ENCODE assay signal across 8 mouse cellular contexts in the genomic region with DNA sequence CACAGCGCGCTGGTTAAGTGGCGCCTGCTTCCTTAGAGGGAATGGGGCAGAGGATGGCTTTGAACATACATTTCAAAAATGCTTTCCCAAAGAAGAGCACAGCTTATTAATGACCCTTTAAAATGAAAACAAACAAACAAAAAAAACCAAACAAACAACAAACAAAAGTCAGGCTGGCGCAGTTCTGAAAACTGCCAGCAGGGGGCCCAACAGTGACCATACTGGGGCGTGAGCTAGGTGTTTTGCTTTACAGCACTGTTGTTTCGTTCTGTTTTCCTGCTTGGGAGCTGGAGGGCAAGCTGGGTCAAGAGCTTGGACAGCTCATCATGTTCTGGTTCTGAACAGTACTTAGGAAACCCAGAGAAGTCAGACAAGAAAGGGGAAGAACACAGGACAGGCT.
DNase-seq lines count a peak whose midpoint lies in the region; ATAC-seq and TF ChIP-seq lines count a peak whose summit lies in the region.

No protein-coding gene starts in this region.

- no peak overlapping the region for H3K4me2 ChIP-seq in kidney, postnatal 0 days (ENCODE audit: low read length)
- no peak overlapping the region for H3K4me2 ChIP-seq in neural tube, embryonic 15.5 days

- H3K27me3 ChIP-seq in kidney, postnatal 0 days (ENCODE audit: insufficient read depth, low read length), result no peaks in the 10 kb centered on the region
- H3K27me3 ChIP-seq in neural tube, embryonic 15.5 days (replicated peaks), result no peaks in the 10 kb centered on the region

- H3K27ac ChIP-seq in kidney, postnatal 0 days, result no peak overlapping the region
- no peak overlapping the region for H3K27ac ChIP-seq in neural tube, embryonic 15.5 days (replicated peaks)

- DNase-seq in adrenal gland, postnatal 14 days, result peak; percentile 42
- DNase-seq in adrenal gland, postnatal 4 days (ENCODE audit: low spot score in 2 of 2), result no peak
- DNase-seq in kidney, postnatal 0 days (ENCODE audit: low spot score), result no peak
- no peak for DNase-seq in kidney, adult 11 months
- DNase-seq in A20 (ENCODE audit: low read depth, low spot score), result peak; percentile 45
- peak; percentile 29 to 33 for DNase-seq in cerebellum, postnatal 36 days
- DNase-seq in gastrocnemius, postnatal 25 days, result no peak

- H3K9ac ChIP-seq in kidney, postnatal 0 days (ENCODE audit: low read depth, low read length), result no peak overlapping the region
- no peak overlapping the region for H3K9ac ChIP-seq in neural tube, embryonic 15.5 days (replicated peaks)

- no peak overlapping the region for H3K4me3 ChIP-seq in kidney, postnatal 0 days (replicated peaks; ENCODE audit: low read depth, low read length)
- no peak overlapping the region for H3K4me3 ChIP-seq in neural tube, embryonic 15.5 days (replicated peaks)

- H3K36me3 ChIP-seq in kidney, postnatal 0 days (ENCODE audit: insufficient read depth, low read length), result no peaks in the 10 kb centered on the region
- no peaks in the 10 kb centered on the region for H3K36me3 ChIP-seq in neural tube, embryonic 15.5 days

- ATAC-seq in kidney, postnatal 0 days (replicated peaks; ENCODE audit: low FRiP score, low read depth), result no peak
- no peak for ATAC-seq in neural tube, embryonic 15.5 days (ENCODE audit: low FRiP score)

- H3K4me1 ChIP-seq in kidney, postnatal 0 days (replicated peaks; ENCODE audit: insufficient read depth, low read length), result no peaks in the 10 kb centered on the region
- H3K4me1 ChIP-seq in neural tube, embryonic 15.5 days, result no peaks in the 10 kb centered on the region

- no peaks in the 10 kb centered on the region for H3K9me3 ChIP-seq in kidney, postnatal 0 days (replicated peaks; ENCODE audit: low read length)
- H3K9me3 ChIP-seq in neural tube, embryonic 15.5 days (replicated peaks), result no peaks in the 10 kb centered on the region

- WGBS in kidney, postnatal 0 days, result 60% methylated on average over 6 of the region's 6 CpGs
- 61% methylated on average over 6 of the region's 6 CpGs for WGBS in neural tube, embryonic 15.5 days

- TF ChIP-seq CTCF in kidney, postnatal 0 days (IDR thresholded peaks at IDR 0.05; ENCODE audit: low read depth), result peak; percentile 80

Comparison
In these comparisons a context has a peak if more than half of its experiments do, and no peak if none do; other contexts are left out.
1. DNase-seq: peak in adrenal gland, postnatal 14 days (single experiment), A20 (single experiment) and cerebellum, postnatal 36 days (2 of 2); none in adrenal gland, postnatal 4 days (0 of 2), kidney, postnatal 0 days (single experiment), kidney, adult 11 months (single experiment) and gastrocnemius, postnatal 25 days (single experiment).